Mouse (Mus musculus): ENCODE results near the gene Prss35. TPM values are rescaled to one million over a fixed set of nuclear protein-coding genes. Genes with fewer than 3 reads are reported as not detected.

Gene Prss35
- polyA plus RNA-seq (2015; fragmentation: Nextera tagmentation; extraction: Ambion mirVana), result 4.8 TPM in 2 replicates

GRCm38 (mm10) chr9:86742959-86743911 lies at the start of gene Prss35:
Gene Prss35 (plus strand): TSS chr9:86743649.
- no peak within 1 kb of the TSS for H3K9ac ChIP-seq (ENCODE audit: low read depth, low read length)
- H3K9me3 ChIP-seq (ENCODE audit: control insufficient read depth), result no peaks in the 10 kb centered on the region
- TF ChIP-seq CTCF (IDR thresholded peaks at IDR 0.05; ENCODE audit: low read depth), result peak; percentile 46
- 6% methylated on average over 19 of the region's 19 CpGs for WGBS
- H3K4me1 ChIP-seq (replicated peaks; ENCODE audit: control insufficient read depth, insufficient read depth, low read length), result no peaks in the 10 kb centered on the region
- H3K27ac ChIP-seq (ENCODE audit: low read depth, low read length), result no peak within 1 kb of the TSS
- no peak for ATAC-seq
- H3K27me3 ChIP-seq (replicated peaks; ENCODE audit: control insufficient read depth, insufficient read depth, low read length), result peaks cover 5% of the 10 kb centered on the region; the same call in 1 of the 2 replicates
- H3K4me3 ChIP-seq (ENCODE audit: low read depth, low read length), result peak within 1 kb of the TSS; percentile 22
- H3K36me3 ChIP-seq (ENCODE audit: control insufficient read depth, insufficient read depth), result no peaks in the 10 kb centered on the region
- peak within 1 kb of the TSS; percentile 58 for H3K4me2 ChIP-seq (replicated peaks; ENCODE audit: low read depth)

- ATAC-seq, result 0 out of 2 replicates have a peak, but pooled peaks have one; percentile 14
- no peak overlapping the region for H3K9ac ChIP-seq (ENCODE audit: low read depth, low read length)
- no peaks in the 10 kb centered on the region for H3K36me3 ChIP-seq (ENCODE audit: control insufficient read depth, insufficient read depth)
- H3K27ac ChIP-seq (ENCODE audit: low read depth, low read length), result no peak overlapping the region
- H3K4me2 ChIP-seq (replicated peaks; ENCODE audit: low read depth), result no peak overlapping the region
- TF ChIP-seq CTCF (IDR thresholded peaks at IDR 0.05; ENCODE audit: low read depth), result no peak
- 60% methylated on average over 6 of the region's 6 CpGs for WGBS
- no peaks in the 10 kb centered on the region for H3K27me3 ChIP-seq (replicated peaks; ENCODE audit: control insufficient read depth, insufficient read depth, low read length)
- H3K9me3 ChIP-seq (ENCODE audit: control insufficient read depth), result no peaks in the 10 kb centered on the region
- no peak overlapping the region for H3K4me3 ChIP-seq (ENCODE audit: low read depth, low read length)
- H3K4me1 ChIP-seq (replicated peaks; ENCODE audit: control insufficient read depth, insufficient read depth, low read length), result no peaks in the 10 kb centered on the region
These were observed 49.5 kb upstream of the Prss35 start for GRCm38 (mm10) chr9:86693935-86694334.

GRCm38 (mm10) chr9:86694644-86695043 lies 48.8 kb upstream of the Prss35 start:
- Histone ChIP-seq H3K9me3 (ENCODE audit: control insufficient read depth) (no peaks in the 10 kb centered on the region), H3K4me2 (replicated peaks; ENCODE audit: low read depth) (peak overlapping the region; percentile 97), H3K4me1 (replicated peaks; ENCODE audit: control insufficient read depth, insufficient read depth, low read length) (no peaks in the 10 kb centered on the region), H3K27ac (ENCODE audit: low read depth, low read length) (no peak overlapping the region), H3K27me3 (replicated peaks; ENCODE audit: control insufficient read depth, insufficient read depth, low read length) (no peaks in the 10 kb centered on the region), H3K36me3 (ENCODE audit: control insufficient read depth, insufficient read depth) (no peaks in the 10 kb centered on the region), H3K9ac (ENCODE audit: low read depth, low read length) (no peak overlapping the region), H3K4me3 (ENCODE audit: low read depth, low read length) (no peak overlapping the region; the same call in 1 of the 2 replicates)
- WGBS, result 95% methylated on average over 7 of the region's 7 CpGs
- TF ChIP-seq CTCF (IDR thresholded peaks at IDR 0.05; ENCODE audit: low read depth), result no peak
- no peak for ATAC-seq

- H3K27ac ChIP-seq (ENCODE audit: low read depth, low read length), result peak overlapping the region; percentile 73
These were observed 48.1 kb upstream of the Prss35 start for GRCm38 (mm10) chr9:86695199-86695817.

GRCm38 (mm10) chr9:86695818-86696261 lies 47.6 kb upstream of the Prss35 start, which contains the start of gene Me1:
Gene Me1 (minus strand): TSS chr9:86695953.
- Histone ChIP-seq H3K4me2 (replicated peaks; ENCODE audit: low read depth) (peak within 1 kb of the TSS; percentile 97), H3K36me3 (ENCODE audit: control insufficient read depth, insufficient read depth) (no peaks in the 10 kb centered on the region), H3K9ac (ENCODE audit: low read depth, low read length) (peak within 1 kb of the TSS; percentile 70), H3K9me3 (ENCODE audit: control insufficient read depth) (no peaks in the 10 kb centered on the region), H3K4me3 (ENCODE audit: low read depth, low read length) (peak within 1 kb of the TSS; percentile 66), H3K27ac (ENCODE audit: low read depth, low read length) (peak within 1 kb of the TSS; percentile 73), H3K4me1 (replicated peaks; ENCODE audit: control insufficient read depth, insufficient read depth, low read length) (no peaks in the 10 kb centered on the region), H3K27me3 (replicated peaks; ENCODE audit: control insufficient read depth, insufficient read depth, low read length) (no peaks in the 10 kb centered on the region)
- ATAC-seq, result peak; percentile 80
- under 1% methylated on average over 33 of the region's 46 CpGs for WGBS
- TF ChIP-seq CTCF (IDR thresholded peaks at IDR 0.05; ENCODE audit: low read depth), result no peak

More at GRCm38 (mm10) chr9:86695199-86695817, 48.1 kb upstream of the Prss35 start:
- peak; percentile 43; the same call in 1 of the 2 replicates for ATAC-seq
- H3K27me3 ChIP-seq (replicated peaks; ENCODE audit: control insufficient read depth, insufficient read depth, low read length), result no peaks in the 10 kb centered on the region
- H3K9ac ChIP-seq (ENCODE audit: low read depth, low read length), result peak overlapping the region; percentile 70
- peak overlapping the region; percentile 97 for H3K4me2 ChIP-seq (replicated peaks; ENCODE audit: low read depth)
- WGBS, result 2% methylated on average over 52 of the region's 56 CpGs
- no peak for TF ChIP-seq CTCF (IDR thresholded peaks at IDR 0.05; ENCODE audit: low read depth)
- no peaks in the 10 kb centered on the region for H3K4me1 ChIP-seq (replicated peaks; ENCODE audit: control insufficient read depth, insufficient read depth, low read length)
- no peaks in the 10 kb centered on the region for H3K36me3 ChIP-seq (ENCODE audit: control insufficient read depth, insufficient read depth)
- H3K9me3 ChIP-seq (ENCODE audit: control insufficient read depth), result no peaks in the 10 kb centered on the region
- H3K4me3 ChIP-seq (ENCODE audit: low read depth, low read length), result peak overlapping the region; percentile 66

- 45% methylated on average over 5 of the region's 5 CpGs for WGBS
- Histone ChIP-seq H3K27ac (ENCODE audit: low read depth, low read length) (no peak overlapping the region), H3K4me3 (ENCODE audit: low read depth, low read length) (no peak overlapping the region), H3K27me3 (replicated peaks; ENCODE audit: control insufficient read depth, insufficient read depth, low read length) (no peaks in the 10 kb centered on the region), H3K9ac (ENCODE audit: low read depth, low read length) (no peak overlapping the region), H3K4me2 (replicated peaks; ENCODE audit: low read depth) (no peak overlapping the region), H3K36me3 (ENCODE audit: control insufficient read depth, insufficient read depth) (no peaks in the 10 kb centered on the region), H3K4me1 (replicated peaks; ENCODE audit: control insufficient read depth, insufficient read depth, low read length) (no peaks in the 10 kb centered on the region), H3K9me3 (ENCODE audit: control insufficient read depth) (no peaks in the 10 kb centered on the region)
- no peak for ATAC-seq
- TF ChIP-seq CTCF (IDR thresholded peaks at IDR 0.05; ENCODE audit: low read depth), result no peak
These were observed 42.2 kb upstream of the Prss35 start for GRCm38 (mm10) chr9:86701264-86701663.
